Mouse (Mus musculus) cerebellum, postnatal 10 days (tissue): ENCODE results near the gene Hes3.

Experiments used
- DNase-seq, 2 experiments: peaks; one replicate each; pipeline ENCODE4 v3.0.0; 2021; ENCODE audit warnings: mixed read lengths in 2 of 2

Hes3 gene

DNA sequence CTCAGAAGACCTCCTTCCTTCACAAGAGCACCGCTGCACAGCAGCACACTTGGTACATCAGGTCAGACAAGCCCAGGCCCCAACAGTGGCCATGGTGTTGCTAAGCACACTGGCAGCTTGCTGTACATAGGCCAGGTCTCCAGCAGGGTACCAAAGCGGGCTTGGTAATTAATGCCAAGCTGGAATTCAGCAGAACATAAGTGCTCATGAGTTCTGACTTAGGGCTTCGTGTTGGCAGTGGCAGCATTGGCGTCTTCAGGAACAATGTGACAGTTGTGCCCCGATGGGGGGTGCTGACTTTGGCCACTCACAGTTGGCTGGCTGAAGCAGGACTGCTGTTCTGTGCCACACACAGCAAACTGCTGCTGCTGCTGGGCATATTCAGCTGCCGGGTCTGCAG lies 13.2 kb upstream of the Hes3 start:
- peak; percentile 77 to 86 for DNase-seq

DNA sequence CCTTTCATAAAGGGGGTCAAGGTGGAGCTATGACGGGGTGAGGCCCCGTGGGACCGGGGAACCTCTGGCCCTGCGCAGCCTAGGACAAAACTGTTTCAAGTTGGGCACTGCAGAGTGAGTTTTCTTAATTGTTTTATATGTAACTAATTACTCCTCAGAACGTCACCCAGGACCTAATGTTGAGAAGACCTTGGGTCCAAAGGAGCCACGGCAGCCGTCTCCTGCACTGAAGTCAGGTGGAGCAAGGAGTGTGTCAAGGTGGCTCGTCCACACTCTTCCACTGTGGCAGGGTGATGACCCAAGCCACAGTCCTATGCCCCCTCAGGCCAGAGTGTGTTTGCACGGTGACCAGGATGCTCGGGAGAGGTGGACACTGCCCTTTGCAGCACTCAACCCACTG lies 11.7 kb upstream of the Hes3 start:
- DNase-seq = no peak

DNA sequence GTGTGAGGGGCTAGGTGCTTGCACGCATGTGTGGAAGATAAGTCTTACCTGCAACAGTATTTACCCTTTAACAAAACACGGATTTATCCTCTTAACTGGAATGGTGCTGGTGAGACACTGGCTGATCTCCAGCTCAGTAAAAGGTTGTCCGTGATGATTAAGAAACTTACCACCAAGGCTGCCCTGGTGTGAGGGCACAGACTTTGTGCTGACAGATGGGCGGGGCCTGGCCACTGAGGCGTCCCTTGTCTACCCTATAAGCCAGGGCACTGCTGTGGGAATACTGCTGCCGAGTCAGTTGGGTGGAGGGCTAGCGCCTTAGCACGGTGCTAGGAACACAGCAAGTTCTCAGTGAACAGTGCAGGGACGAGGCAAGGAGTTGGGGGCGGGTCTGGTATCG lies 10.6 kb upstream of the Hes3 start:
- no peak for DNase-seq

DNA sequence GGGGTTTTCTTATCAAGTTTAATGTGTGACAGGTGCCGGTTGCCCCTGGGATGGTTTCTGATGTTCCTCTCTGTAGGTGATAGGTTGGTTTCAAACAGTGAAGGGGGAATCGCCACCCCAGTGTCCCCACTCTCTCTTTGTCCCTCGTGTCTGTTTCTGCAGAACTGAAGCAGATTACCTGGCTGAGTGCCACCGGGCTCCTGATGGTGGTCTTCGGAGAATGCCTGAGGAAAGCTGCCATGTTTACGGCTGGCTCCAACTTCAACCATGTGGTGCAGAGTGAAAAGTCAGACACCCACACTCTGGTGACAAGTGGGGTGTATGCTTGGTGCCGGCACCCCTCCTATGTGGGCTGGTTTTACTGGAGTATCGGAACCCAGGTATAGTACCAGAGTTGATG lies 8.9 kb upstream of the Hes3 start:
- DNase-seq = peak; percentile 76 to 80

DNA sequence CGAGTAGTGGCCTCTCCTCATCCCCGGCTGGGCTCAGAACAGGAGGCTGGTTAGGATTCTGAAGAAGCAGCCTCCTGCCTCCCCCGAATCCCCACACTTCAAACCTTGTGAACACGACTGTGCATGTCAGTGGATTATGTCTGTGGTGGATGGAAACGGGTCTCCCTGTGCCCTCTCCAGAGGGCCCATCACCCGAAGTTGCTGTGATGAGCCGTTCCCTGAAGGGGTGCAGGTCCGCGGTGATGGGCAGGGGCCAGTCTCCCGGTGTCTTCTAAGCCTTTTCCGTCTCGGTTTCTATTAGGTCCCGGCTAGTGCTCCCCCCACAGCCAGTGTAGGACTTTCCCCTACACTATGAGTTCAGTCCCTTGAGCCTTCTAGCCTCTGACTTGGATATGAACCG lies 7.4 kb upstream of the Hes3 start:
- DNase-seq = no peak

DNA sequence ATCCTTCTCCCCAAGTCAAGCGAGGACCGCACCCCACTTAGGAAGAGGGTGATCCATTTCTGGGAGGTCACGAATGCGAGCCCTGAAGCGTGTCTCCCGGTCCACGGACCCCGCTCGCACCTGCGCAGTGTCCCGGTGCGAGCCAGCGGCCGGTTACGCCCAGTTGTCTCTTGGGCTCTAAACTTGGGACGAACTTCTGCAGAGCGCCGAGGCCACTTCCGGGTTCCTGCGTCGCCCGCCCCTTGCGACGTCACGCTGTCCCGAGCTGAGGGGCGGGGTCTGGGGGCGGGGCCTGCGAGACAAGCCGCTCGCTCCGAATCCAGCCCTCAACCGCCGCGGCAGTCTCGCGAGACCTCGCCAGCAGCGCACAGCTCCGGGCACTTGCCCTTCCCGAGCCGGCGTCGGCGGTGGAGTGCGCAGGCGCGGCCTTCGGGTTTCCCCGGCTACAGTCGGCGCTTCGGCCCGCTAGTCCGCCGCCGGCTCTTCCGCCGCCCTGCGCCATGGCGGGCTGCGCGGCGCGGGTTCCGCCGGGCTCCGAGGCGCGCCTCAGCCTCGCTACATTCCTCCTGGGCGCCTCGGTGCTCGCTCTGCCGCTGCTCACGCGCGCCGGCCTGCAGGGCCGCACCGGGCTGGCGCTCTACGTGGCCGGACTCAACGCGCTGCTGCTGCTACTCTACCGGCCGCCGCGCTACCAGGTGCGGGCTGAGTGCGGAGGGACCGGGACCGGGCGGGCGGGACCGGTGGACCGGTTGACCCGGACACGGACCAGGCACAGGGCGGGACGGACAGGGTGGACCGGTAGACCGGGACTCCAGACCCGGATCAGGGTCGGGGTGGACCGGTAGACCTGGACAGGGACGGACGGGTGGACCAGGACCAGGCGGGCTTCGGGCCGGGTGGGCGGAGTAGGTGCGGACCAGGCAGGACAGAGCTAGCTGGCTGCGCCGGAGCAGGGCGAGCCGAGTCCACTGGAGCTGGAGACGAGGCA lies 5.7 kb upstream of the Hes3 start, which contains the start of gene Icmt:
Gene Icmt, plus strand, starts transcription at position 354 of the 988 bp plus-strand sequence.
- peak; percentile 100 for DNase-seq

DNA sequence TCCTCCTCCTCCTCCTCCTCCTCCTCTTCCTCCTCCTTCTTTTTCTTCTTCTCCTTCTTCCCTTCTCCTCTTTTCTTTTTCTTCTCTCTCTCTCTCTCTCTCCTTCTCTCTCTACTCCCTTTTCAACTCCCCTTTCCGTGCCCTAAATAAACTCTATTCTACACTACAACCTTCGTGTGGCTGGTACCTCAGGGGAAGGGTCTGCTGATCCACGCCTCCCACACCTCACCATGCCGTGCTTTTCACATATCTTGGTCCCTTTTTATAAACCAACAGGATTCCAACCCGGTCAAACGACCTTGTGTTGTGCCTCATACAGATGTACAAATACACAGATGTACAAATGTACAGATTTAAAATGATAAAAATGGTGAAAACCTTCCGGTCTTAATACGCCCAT lies 4.9 kb upstream of the Hes3 start:
- no peak for DNase-seq

DNA sequence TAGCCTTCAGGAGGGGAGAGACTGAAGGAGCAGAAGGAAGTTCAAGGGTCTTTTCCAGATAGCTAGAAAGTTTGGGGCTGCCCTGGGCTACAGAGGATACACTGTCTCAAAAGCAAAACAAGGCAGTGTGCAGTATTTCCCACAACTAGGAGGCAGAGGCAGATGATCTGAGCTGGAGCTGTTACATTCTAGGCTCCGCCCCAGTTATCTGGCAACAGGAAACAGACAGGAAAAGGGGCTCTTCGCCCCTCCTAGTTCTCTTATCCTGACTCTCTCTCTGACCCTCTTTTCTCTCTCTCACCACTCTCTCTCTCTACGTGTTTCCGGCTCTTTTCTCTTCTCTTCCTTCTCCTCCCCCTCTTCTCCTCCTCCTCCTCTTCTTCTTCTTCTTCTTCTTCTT lies 4.5 kb upstream of the Hes3 start:
- DNase-seq = no peak

DNA sequence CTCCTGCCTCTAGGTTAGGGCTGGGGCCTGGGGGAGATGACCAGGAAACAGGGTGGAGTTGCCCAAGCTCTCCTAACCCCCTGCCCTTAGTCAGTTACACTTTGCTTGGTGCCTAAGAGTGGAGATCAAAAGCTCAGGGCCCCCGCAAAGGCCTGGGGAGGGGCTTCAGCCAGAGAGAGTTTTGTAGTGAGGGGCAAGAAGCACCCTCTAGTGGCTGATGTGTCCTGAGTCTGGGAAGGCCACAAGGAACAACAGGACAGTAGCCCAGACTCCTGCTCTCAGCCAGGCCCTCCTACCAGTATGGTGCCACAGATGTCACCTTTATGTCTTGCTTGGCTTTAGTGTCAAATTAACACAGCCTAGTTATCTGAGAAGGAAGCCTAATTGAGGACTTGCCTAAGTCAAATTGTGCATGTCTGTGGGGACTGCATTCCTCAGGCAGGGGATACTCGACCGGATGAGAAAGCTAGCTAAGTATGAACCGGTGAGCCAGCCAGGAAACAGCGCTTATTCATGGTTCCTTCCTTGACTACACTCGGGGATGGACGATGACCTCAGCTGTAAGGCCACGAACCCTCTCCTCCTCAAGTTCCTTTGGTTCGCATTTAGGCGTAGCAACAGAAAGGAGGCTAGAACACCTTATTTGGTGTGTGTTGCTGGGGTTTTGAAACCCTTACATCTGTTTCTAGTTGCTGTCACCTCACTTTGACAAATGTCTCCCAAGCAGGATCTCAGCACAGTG lies 2.9 kb upstream of the Hes3 start:
- no peak for DNase-seq

DNA sequence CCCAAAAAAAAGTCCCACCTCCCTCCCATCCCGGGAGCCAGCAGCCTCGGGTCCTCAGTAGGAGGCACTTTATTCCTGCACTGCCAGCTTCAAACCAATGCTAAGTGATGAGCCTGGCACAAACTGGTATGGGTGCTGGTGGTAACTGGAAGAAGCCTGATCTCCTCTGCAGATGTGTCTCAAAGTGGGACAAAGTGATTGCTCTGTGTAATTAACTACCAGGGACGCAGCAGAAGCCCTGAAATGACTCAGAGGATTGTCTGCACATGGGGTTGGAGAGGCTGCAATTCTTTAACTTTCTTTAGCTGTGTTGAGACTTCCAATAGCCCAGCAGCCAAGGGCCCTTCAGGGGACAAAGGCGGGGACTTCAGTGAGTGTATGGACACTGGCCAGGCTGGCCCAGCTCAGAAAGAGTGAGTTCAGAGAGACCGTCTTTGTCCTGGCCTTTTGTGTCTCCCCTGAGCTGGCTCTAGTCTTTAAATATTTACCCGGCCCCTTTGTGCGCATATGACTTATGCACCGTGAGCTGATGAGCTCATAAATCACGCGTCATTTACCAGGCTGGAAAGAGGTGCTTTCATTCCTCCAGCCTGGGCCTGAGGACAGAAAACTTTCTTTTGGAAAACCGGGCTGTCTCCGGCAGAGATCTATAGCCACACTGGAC lies 772 bp upstream of the Hes3 start:
- DNase-seq = no peak

DNA sequence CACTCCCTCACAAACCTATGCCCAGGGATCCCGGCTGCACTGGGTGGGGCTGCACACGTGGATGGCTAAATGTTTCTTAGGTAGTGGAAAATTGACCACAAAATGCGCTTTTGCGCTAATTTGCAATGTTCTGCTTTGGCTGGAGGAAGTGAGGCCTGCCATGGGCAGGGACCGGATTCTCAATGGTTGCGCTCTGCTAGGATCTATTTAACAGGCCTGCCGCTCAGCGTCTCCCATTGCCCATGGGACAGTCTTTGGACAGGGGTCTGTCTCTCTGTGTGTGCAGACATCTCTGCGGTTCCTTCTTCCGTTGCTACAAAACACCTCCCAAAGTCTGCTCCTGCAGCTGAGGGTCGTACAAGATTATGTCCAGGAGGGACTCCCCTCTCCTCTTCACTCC lies 471 bp downstream of the Hes3 start:
- no peak for DNase-seq

DNA sequence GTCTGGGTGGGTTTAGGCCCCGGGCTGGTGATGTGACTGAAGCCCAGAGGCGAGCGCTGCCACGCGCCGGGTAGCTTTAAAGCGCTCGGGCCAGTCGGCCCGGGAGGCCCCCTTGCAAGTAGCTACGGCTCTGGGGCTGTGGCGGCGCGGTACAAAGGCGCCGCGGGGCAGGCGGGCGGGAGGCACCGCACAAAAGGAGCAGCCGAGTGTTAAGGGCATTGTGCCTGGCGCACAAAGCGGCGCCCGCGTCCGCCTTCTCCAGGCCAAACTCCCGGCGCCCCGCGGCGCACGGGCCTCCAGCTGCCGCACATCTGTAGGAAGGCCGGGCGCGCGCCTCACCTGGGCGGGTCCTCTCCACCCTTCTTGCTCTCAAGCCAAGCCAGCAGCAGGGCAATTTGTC lies 1.1 kb downstream of the Hes3 start:
- no peak for DNase-seq

DNA sequence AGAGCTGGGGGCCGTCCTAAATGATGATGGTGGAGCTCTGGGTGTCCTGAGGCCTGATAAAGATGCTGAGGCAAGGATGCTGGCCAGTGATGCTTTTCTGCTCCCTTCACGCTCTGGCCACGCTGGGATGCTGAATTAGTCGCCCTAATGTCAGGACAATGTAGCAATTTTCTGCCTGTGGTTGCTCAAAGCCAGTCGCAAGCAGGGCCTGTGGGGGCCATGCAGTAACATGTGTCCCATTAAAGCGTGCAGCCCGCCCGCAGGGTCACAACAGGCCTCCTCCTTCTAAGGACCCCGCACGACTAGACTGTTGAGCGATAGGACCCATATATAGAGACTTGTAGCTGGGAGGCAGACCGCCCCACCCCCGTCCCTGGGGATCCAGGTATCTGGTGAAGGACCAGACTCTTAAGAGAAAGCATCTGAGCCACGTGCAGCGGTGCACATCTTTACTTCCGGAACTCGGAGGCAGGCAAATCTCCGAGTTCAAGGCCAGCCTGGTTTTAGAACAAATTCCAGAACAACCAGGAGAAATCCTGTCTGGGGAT lies 3.0 kb downstream of the Hes3 start:
- DNase-seq = no peak

DNA sequence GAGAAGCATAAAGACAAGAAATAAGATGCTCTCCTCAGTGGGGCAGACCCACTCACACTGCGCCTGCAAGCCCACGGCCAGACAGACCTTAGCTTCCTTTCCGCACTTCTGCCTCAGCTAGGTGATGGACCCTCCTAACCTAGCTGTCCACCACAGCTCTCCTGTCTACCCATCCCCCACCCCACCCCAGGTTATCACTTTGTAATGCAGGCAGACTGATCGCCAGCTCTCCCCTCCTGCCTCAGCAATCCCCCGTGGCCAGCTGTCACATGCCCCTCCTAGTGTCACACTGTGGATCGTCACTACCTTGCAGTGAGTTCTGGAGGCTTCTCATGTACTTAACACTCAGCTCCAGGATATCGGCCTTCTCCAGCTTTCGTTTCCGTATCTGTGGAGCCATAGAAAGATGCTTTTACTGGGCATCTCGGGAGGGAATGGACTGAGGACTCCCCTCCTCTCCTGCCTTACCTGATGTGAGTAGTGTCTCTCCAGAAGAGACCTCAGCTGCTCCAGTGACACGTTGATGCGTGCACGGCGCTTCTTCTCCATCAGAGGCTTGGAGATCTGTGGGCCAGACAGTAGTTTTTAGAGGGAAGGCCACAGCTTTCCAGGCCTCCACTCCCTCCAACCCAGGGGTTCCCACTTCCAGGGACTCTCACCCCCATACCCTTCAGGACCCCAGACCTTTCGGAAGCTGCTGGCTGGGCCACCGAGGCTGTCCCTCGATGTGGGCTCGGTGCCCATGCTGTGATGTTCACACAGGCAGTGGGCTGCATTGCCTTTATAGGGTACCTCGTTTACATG lies 3.9 kb downstream of the Hes3 start:
- no peak for DNase-seq

DNA sequence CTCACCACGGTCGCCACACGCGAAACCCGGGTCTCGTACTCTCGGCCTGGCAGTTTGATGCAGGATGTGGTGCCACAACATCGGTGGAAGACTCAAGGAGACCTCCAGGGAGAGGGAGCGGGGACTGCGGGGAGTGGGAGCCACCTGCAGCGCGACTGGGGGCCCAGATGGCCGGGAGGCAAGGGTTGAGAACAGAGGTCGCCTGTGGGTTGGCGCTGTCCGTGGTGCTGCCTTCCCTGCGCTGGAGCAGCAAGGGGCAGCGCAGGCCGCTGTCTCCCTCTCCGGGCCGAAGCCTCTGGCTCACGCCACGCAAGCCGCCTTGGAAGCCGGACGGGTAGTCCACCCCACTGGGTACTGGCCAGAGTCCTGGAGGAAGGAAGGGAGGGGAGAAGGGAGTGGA lies 4.6 kb downstream of the Hes3 start:
- peak in 1 of 2 experiments; percentile 59 for DNase-seq

DNA sequence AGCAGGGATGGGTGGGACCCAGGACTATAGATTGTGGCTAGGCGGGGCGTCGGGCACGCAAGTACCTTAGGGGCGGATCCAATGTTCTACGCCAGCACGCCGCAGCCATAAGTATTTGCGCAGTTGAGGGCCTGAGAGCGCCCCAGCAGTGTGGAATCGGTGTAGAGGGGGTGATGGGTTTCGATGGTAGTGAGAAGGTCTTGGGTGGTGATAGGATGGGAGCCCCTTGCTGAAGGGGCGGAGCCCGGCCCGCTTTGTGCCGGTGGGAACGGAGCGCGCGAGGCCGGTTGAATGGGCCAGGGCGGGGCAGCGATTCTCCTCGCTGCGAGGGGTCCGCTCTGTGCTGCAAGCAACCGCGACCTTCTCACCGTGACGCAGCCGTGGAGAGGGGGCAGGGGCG lies 5.3 kb downstream of the Hes3 start:
- DNase-seq = peak in 1 of 2 experiments; percentile 50

DNA sequence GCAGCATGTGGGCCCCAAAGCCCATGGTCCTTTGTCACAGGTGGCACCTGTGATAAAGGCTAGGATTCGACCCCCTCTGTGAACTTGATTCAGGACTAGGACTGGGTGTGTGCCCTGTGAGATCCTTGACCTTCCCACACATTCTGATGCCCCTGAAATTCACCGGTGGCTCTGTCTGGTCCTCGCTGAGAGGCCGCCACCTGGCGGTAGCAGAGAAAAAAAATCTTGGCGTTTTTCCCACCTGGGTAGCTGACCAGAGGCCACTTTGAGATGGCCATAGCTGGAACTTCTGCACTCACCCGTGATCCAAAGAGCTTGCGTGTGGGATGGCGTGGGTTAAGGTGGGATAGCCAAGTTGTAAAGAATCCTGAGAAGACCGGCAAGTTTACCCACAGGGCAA lies 6.0 kb downstream of the Hes3 start:
- peak; percentile 85 to 94 for DNase-seq

DNA sequence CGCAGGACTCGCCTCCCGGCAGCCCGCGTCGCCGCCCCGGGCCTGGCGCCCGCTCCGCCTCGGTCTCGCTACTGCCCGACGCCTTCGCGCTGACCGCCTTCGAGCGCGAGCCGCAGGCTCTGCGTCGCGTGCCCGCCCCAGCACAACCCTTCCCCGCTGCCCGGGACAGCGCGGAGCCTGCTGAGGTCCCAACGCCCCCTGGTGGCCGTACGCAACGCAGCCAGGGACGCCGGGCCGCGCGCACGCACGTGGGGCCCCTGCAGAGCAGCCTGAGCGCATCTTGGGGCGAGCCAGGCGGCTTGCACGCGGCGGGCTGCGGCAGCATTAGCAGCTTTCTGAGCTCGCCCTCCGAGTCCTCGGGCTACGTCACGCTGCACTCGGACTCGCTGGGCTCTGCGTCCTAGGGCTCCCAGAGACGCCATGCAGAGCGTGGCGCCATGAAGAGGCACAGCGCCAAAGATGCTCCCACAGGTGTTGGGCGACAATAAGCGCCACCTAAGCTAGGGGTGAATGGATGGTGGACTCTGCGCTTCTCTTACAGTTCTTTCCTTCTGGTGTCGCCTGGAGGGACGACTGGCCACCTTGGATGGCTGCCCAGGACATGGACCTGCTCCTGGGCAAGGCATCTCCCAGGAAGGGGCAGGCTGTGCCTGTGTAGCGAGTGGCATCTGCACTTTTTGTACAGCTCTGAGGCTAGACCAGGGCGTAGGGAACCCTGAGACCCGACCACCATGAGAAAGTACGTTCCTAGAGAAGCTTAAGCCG lies 8.1 kb downstream of the Hes3 start:
- DNase-seq = peak; percentile 89 to 91

DNA sequence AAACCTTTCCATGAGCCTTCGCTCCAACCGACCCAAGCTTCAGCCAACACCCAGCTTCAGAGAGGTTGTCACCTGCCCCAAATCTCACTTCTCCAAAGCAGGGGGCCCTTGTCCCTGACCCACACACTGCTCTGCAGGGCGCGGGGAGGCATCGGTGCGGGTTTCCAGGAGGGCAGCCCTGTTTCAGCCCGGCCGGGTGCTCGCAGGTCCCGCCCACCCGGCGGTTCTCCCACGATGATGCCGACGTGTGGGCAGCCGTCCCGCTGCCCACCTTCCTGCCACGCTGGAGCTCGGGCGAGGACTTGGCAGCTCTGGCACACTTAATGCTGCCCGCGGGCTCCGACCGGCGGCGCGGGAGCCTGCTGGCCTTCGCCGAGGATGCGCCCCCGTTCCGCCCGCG lies 8.7 kb downstream of the Hes3 start:
- DNase-seq = no peak

DNA sequence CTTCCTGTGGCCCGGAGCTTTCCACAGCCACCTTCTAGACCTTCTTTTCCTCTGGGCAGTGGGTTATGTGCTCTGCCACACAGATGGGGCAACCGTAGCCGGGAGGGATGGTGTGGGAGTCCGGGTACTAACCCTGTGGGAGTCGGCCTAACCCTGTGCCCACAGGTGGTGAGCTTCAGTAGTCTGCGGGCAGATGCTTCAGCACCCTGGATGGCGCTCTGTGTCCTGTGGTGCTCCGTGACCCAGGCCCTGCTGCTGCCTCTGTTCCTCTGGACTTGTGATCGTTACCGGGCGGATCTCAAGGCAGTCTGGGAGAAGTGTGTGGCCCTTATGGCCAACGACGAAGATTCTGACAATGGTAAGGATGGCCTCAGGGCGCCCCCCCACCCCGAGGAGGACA lies 9.9 kb downstream of the Hes3 start:
- no peak for DNase-seq

DNA sequence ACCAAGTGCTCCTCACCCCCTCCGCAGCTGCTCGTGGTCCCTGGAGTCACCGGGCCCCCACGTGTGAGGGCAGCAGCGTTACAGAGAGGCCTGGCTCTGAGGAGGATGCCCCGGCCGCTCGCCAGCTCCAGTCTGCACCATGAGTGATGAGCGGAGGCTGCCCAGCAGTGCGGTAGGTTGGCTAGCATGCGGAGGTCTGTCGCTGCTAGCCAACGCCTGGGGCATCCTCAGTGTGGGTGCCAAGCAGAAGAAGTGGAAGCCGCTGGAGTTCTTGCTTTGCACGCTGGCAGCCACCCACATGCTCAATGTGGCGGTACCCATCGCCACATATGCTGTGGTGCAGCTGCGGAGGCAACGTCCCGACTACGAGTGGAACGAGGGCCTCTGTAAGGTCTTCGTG lies 12.5 kb downstream of the Hes3 start:
- DNase-seq = peak; percentile 82 to 92
